Mouse (Mus musculus): ENCODE results near the gene Gm853. TPM values are rescaled to one million over a fixed set of nuclear protein-coding genes. Genes with fewer than 3 reads are reported as not detected.
A peak's percentile ranks its signal among the peaks of the same experiment; 100 is the strongest.

Gene Gm853
- total RNA-seq, 2 experiments from 2014 or later: not detected

DNA sequence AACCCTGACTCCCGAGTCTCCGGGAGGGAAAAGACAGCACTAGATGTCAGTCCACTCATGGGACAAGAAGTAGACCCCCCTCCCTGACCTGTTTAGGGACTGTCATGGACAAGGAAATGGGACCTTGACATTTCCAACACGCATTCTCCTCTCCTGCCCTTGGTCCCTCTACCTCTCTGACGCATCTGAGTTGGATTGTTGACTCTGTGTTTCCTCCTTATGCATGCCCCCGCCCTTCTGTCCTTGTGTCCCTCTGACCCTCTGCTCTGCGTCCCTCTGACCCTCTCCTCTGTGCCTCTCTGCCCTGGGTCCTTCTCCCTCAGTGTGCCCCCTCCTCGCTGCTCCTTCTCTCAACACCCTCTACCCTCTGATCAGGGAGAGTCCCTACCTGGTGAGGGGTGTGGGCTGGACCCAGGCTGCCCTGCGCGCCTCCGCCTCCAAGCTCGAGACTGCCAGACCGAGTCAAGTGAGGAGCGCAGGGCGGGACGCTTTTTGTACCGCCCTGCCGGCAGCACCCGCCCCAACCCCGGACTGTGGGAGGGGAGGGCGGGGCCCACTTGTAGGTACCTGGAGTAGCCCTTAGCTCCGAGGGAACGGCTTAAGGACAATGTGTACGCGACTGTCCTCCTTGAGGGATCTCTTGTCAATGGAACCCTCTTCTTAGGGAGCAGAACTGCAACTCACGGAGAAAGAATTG, 47.7 kb downstream of the Gm853 start:
- no peak for DNase-seq (ENCODE audit: low spot score in 2 of 2)

DNA sequence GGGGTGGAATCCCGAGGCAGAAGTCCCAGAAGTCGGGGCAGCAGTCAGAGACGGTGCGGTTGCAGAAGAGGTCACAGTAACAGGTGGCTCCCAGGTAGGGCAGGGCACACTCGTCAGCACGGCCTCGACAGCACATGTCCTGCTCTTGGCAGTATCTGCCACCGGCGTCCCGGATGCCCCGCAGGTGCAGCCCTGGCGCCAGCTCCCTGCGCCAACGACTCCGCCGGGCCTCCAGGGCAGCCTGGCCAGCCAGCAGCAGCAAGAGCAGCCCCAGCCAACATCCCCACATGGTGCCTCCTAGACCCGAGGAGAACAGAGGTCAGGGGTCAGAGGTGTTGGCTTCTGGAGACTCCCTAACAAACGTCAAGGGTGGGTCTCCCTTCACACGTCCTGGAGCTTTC, 48.3 kb downstream of the Gm853 start:
- no peak for DNase-seq (ENCODE audit: low spot score in 2 of 2)

DNA sequence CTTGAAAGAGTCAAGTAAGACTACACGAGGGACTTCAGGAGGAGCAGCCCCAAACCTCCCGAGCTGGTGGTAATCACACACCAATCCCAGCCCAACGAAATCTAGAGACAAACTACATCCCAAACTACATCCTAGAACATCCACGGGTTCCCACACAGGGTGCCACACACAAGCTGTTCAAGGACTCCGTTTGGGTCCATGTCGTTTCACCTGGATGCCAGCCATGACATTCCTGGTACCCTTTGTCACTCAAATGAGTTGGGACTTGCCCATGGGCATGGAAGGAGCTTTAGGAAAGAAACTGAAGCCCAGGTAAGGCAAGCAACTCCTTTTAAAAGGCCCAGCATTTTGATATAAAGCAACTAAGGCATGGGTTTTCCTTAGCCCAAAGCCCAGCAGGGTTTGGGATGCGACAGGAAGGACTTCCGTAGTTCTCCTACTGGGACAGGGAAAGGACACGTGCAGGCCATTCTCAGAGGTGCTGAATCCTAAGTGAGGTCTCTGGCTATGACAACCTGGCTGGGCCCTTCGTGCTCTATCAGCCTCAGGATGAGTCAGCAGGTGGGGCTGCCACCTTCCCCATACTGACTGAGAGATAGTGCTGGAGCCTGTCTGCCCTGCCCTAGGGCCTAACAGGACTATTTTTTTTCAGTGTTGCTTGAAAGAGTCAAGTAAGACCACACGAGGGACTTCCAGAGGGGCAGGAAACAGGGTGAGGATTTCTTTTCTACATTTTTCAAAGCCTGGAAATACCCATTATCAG, 49.0 kb downstream of the Gm853 start:
- DNase-seq (ENCODE audit: low spot score in 2 of 2): no peak

DNA sequence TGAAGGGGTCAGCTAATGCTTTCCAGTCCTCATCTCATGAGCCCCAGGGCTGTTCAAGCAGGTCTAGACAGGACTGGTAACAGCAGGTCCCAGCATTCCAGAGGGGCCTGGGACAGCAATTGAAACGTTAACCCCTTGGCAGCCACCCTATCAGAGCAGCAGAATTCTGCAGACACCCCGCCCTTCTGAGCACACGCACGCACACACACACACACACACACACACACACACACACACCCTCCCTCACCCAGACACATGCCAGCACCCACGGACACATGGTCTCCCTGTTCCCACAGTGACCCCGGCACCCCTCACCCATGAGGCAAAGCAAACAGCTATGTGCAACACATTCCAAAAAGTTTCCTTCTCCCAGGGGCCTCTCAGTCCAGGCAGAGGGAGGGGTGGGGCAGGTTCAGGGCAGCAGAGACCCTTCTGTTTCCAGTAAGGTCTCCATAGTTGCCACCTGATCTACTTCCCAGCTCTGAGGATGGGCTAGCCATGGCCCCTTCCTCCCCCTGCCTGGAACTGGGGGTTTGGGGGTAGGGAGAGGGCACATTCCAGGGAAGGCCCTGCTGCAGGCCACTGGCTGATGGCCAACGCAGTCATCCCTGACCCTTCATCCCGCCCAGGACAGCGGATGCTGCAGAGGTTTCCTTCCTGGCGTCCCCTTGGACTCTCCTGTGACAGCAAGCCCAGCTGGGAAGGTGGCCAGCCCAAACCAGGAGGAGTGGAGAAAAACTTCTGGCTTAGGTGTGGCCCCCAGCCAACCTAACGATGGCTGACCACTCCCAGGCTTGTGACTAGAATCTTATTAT, 50.0 kb downstream of the Gm853 start:
- DNase-seq (ENCODE audit: low spot score in 2 of 2): no peak

DNA sequence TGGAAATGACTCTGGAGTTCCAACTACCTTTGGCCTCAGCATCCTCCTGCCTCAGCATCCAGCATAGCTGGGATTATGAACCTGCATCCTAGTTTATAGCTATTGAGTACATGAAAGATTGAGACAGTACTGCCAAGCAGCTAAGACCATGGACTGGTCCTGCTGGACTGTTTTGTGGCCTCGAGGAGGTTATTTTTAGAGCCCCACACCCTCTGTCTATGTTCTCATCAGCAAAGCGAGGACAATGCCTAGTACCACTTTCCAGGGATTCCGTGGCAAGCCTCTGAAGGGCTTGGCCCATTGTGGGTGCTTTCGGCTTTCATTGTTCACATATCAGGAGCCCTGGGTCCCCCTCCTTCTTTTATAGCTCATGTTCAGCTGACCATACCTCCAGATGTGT, 51.8 kb downstream of the Gm853 start:
- DNase-seq (ENCODE audit: low spot score in 2 of 2): no peak

DNA sequence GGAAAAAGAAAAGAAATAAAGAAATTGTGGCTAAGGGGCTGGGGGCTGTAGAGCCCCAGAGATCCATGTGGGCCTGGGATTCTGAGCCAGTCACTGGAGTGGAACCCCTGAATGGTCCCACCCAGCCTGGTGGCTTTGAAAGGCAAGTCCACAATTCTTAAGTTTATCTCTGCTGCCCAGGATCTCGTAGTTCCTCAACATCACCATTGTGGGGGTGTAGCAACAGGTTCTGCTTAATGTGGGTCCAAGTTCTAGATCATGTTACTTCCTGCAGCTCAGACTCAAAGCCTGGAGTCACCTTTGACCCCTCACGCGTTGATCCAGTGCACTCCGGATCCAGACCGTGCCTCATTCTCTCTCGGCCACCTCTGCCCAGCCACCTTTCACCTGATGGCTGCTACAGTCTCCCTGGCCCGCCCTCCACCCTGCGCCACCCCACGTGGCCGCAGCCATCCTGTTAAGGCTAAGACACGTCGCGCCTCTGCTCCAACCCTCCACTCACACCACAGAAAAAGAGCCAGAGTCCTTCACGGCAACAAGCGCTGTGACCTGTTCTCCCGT, 52.7 kb downstream of the Gm853 start:
- no peak for DNase-seq (ENCODE audit: low spot score in 2 of 2)

DNA sequence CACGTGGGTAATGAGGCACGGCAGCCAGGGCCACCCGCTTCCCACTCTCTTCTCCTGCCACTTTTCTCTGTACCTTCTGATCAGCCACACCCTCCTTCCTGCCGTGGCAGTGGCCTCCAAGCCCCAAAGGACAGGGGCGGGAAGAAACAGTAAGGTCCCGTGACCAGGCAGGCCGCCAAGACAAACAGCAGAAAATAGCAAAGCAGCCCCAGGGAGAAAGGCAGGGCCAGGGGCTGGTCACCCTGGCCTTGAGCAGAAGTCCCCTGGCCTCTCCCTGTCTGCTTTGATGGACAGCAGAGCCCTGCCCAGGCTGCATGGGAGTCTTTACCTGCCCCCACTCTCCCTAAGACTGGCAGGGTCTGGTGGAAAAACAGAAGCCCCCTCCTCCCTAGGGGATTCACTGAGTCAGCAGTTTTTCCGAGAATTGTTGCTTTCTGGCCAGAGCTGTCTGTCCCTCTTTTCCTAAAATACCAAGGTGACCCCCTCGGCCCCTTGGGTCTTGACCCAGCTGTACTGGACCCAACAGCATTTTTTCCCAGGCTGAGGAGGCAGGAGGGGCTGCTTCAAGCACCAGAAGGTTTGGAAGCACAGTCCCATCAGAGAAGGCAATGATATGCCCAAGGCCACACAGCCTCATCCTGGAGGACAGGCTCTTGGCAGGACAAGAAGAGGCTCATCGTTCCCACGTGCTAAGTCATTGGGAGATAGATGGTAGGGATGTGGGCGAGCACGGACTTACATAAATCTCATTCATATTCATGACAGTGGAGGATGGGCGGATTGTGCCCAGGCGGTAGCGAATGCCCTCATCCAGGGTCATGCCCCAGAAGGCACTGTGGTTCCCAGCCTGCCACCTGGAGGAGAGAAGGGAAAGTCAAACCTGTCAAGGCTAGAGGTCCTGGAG, 53.7 kb downstream of the Gm853 start:
- DNase-seq (ENCODE audit: low spot score in 2 of 2): peak in 1 of 2 experiments; percentile 14

DNA sequence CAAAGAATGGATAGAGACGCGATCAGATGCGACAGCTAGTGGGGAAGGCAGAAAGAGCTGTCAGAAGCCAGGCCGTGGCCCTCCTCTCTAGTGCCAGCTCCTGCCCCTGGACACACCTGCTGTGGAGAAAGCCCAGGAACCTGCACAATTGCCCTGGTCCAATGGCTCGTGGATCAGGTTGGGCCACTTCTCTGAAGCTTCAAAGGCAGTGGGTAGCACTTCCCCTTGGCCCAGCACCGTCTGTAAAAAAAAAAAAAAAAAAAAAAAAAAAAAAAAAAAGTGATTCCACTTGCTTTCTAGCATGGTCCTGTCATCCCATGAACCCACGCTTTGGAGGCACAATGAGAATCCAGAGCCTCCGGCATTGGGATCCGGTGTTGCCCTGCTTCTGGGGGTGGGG, 54.4 kb downstream of the Gm853 start:
- DNase-seq (ENCODE audit: low spot score in 2 of 2): no peak

DNA sequence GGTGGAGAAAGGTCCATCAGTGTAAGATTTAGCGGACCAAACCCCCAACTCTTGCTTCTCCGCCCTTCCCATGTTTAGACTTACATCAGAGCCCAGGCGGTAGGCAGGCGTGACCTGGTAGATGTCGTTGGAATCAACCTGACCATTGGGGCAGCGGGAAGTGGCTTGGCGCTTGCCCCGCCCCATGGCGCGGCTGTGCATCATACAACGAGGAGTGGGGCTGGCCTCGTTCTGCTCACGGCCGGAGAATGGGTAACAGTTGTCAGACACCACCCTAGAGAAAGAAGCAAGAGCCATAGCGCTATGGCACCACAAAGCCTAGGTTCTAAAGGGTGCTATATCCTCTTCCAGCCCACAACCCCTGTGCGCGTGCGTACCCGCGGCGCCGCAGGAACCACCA, 54.9 kb downstream of the Gm853 start:
- DNase-seq (ENCODE audit: low spot score in 2 of 2): no peak

DNA sequence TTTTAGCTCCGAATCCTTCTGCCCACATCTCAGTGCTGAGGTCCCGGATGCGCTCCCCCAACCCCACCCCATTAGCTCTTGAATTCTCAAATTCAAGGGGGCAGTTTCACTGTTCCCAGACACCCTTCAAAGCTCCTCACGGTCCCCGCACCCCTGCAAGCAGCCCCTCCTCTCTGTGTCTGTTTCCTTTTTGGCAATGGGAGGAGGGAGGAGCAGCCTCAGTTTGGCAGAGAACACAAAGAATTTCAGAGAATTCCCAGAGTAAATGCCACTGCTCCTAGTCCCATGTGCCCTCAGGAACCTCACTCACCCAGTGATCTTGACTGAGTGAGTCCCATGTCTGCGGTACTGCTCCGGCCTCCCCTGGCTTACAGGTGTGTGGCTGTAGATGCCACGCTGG, 55.6 kb downstream of the Gm853 start:
- DNase-seq (ENCODE audit: low spot score in 2 of 2): no peak

DNA sequence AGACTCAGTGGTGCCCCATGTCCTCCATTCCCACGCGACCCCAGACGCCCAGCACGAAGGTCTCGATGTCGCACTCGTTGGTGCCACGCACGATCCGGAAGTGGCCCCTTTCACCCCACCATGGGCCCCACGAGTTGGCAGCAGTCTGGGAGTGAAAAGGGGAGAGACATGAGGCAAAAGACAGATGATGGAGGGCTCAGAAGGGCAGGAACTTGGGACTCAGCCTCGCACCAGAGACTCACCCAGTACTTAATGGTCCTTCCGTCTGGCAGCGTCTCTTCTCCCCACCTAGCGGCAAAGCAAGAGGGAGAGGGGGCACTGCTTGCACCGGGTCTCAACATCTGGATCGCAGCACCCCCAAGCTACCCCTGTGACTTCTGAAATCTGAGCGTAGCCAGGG, 56.1 kb downstream of the Gm853 start:
- no peak for DNase-seq (ENCODE audit: low spot score in 2 of 2)

DNA sequence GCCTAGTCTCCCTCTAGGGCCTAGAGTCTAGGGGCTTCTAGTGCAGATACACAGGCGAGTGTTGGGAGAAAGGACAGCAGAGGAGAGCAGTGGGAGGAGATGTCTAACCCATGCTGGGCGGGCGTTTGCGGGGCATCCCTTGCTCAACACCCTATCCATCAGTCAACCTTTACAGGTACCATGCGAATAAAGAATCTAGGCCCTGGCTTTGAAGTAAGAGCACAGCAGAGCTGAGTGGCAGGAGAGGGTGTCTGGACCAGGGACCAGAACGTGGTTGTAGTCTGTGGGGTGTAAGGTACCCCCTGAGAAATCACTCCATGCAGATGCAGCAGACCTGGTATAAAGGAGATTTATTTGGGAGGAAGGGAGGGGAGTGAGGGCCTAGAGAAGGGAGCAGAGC, 58.1 kb downstream of the Gm853 start:
- no peak for DNase-seq (ENCODE audit: low spot score in 2 of 2)

DNA sequence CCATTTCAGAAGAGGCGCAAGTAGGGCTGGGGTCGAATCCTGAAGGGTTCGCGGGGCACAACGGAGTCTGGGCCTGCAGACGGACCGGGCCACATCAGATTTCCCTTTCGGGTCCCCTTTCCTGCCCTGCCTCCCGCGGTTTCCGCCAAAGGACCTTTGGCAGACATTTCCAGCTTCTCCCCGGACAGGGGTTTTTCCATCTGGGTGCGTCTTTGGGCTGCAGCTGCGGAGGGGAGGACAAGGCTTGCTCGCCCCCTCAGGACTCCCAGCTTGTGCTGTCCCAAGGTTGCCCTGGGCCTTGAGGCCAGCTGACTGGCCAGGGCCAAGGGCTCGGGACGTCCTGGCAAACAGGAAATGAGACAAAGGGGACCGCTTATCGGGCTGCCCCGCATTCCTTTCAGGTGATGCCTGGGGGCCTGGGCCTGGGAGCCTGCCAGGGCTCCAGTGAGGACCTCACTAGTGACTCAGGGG, 58.8 kb downstream of the Gm853 start:
- DNase-seq (ENCODE audit: low spot score in 2 of 2): no peak

DNA sequence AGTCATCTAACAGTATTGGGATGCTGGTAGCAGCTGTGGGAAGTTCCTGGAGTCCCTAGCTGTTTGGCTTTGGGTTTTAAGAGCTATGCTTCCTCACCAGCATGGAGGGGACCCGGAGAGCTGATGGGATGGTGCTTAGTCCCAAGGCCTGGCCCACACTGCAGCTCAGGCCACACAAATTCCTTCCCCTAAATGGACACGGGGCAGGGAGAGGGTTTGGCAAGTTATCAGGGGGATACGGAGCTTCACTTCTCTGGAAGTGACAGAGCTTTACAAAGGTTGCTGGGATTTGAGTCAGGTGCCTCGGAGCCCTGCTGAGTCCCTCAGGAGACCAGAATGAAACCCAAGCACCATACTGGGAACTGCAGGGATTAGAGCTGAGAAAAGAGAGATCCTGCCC, 60.9 kb downstream of the Gm853 start:
- no peak for DNase-seq (ENCODE audit: low spot score in 2 of 2)

Other genes starting within 250 kb of the Gm853 start
- 100 to 1,000 TPM; 366 to 382 TPM for gene Adgrb2, start 237.5 kb downstream of the Gm853 start, total RNA-seq (2021)
- 10 to 100 TPM; 14.6 to 15.8 TPM for gene Col16a1, start 174.6 kb downstream of the Gm853 start, total RNA-seq (2021)
- gene Pef1, start 119.8 kb downstream of the Gm853 start, total RNA-seq (2021): 10 to 100 TPM; 79.7 to 82.3 TPM
- 1 to 10 TPM; 1.6 to 2.4 TPM for gene Hcrtr1, start 83.0 kb downstream of the Gm853 start, total RNA-seq (2021)
- 10 to 100 TPM; 10.5 to 19.5 TPM for gene Tinagl1, start 47.3 kb downstream of the Gm853 start, total RNA-seq (2021)
- 10 to 100 TPM; 11.5 to 12.8 TPM for gene Serinc2, start 56.8 kb upstream of the Gm853 start, total RNA-seq (2021)
- gene Fabp3, start 86.2 kb upstream of the Gm853 start, total RNA-seq (2021): 100 to 1,000 TPM; 135 to 150 TPM
- gene Gm10570, start 86.3 kb upstream of the Gm853 start, total RNA-seq (2021): under 1 TPM in 1 of 2 experiments, not detected in 1; 0.75 TPM
- 10 to 100 TPM; 59.3 to 70.6 TPM for gene Zcchc17, start 137.5 kb upstream of the Gm853 start, total RNA-seq (2021)
- gene Snrnp40, start 137.7 kb upstream of the Gm853 start, total RNA-seq (2021): 10 to 100 TPM; 21.9 to 24.3 TPM